9 mouse cellular contexts compared by ENCODE assay signal in genomic region chr8:84813059-84813458, GRCm38 (mm10). TPM values are rescaled to one million over a fixed set of nuclear protein-coding genes. Genes with fewer than 3 reads are reported as not detected.
DNase-seq lines count a peak whose midpoint lies in the region; TF ChIP-seq lines count a peak whose summit lies in the region.
"Had no signal": no experiment of that assay in that cellular context is flagged by ENCODE, and none has a peak within 500 bp of the region (broad histone marks: within the 10 kb centered on the region; RNA-seq: fewer than 3 reads in every experiment).

No protein-coding gene starts in this region.

- no peaks in the 10 kb centered on the region for H3K9me3 ChIP-seq in CH12.LX (replicated peaks; ENCODE audit: low read length)
- H3K9me3 ChIP-seq: stomach, embryonic 15.5 days had no signal

- no peak overlapping the region for H3K9ac ChIP-seq in CH12.LX (ENCODE audit: insufficient read depth, low read depth)
- H3K9ac ChIP-seq: stomach, embryonic 15.5 days had no signal

- no peaks in the 10 kb centered on the region for H3K36me3 ChIP-seq in CH12.LX (replicated peaks in 1 of 2; ENCODE audit: control insufficient read depth in 1 of 2, insufficient read depth in 1 of 2, low read length in 1 of 2)
- H3K36me3 ChIP-seq: stomach, embryonic 15.5 days had no signal

- TF ChIP-seq RAD21 in CH12.LX (IDR thresholded peaks at IDR 0.05; ENCODE audit: low read depth, low read length) = peak; percentile 96

- DNase-seq in CH12.LX (ENCODE audit: extremely low read depth) (peak; percentile 80), ZHBTc4 (ENCODE audit: low read depth, low spot score) (peak; percentile 80)
- peak; percentile 90 to 93 for DNase-seq in cerebellum, postnatal 25 days
- DNase-seq in gastrocnemius, postnatal 10 days = peak; percentile 89
- DNase-seq in kidney, postnatal 4 days = peak; percentile 90 to 92
- DNase-seq in lung, postnatal 25 days (ENCODE audit: low spot score) = peak; percentile 85
- peak; percentile 86 to 92 for DNase-seq in right cerebral cortex, postnatal 10 days (ENCODE audit: low spot score in 2 of 2)
- peak; percentile 84 for DNase-seq in urinary bladder, postnatal 25 days (ENCODE audit: low spot score)

- no peak overlapping the region for H3K27ac ChIP-seq in CH12.LX (ENCODE audit: insufficient read depth, low read depth)
- H3K27ac ChIP-seq: stomach, embryonic 15.5 days had no signal

- peak; percentile 68 to 97 for TF ChIP-seq CTCF in CH12.LX (conservative IDR thresholded peaks at IDR 0.05 in 1 of 2, IDR thresholded peaks at IDR 0.05 in 1 of 2; ENCODE audit: low read depth in 2 of 2, low read length in 2 of 2)

- no peak for TF ChIP-seq EP300 in CH12.LX (IDR thresholded peaks at IDR 0.05; ENCODE audit: low read length)

- peaks cover 2 to 12% of the 10 kb centered on the region in 2 experiments; a peak in 2 of 4 replicates for H3K4me1 ChIP-seq in CH12.LX (ENCODE audit: control insufficient read depth in 1 of 2, insufficient read depth in 2 of 2)

- no peak overlapping the region for H3K4me3 ChIP-seq in CH12.LX (replicated peaks in 1 of 3; ENCODE audit: low read depth in 2 of 3, low read length in 2 of 3, poor library complexity in 1 of 3)
- H3K4me3 ChIP-seq: stomach, embryonic 15.5 days had no signal

- in situ Hi-C loops in CH12.LX (cut with MboI; ENCODE audit: low pct_ligation_motif_present, low pct_unique_long_range_greater_than_20kb, low sequenced_read_pairs) = loop anchor here (5.0 to 10.0 kb wide), 2 partner anchors 98 to 236 kb away; no protein-coding TSS in a partner anchor

- H3K27me3 ChIP-seq in CH12.LX (replicated peaks) = peaks cover 31% of the 10 kb centered on the region

- dilution Hi-C loops in CH12.LX (cut with MboI; ENCODE audit: extremely low pct_ligation_motif_present, extremely low pct_unique_long_range_greater_than_20kb, low sequenced_read_pairs) = no loop called here

- H3K79me2 ChIP-seq in CH12.LX (replicated peaks; ENCODE audit: control insufficient read depth, extremely low read depth, insufficient read depth, poor library complexity, severe bottlenecking) = no peaks in the 10 kb centered on the region

- no peak overlapping the region for H3K4me2 ChIP-seq in CH12.LX (ENCODE audit: insufficient read depth, low read depth, poor library complexity, severe bottlenecking)
- H3K4me2 ChIP-seq: stomach, embryonic 15.5 days had no signal

- no peak for TF ChIP-seq POLR2A in CH12.LX (IDR thresholded peaks at IDR 0.05; ENCODE audit: low read depth, low read length)

TF ChIP-seq in CH12.LX, 34 proteins besides CTCF, POLR2A, EP300 and RAD21:
- no peak for TF ChIP-seq KAT2A (IDR thresholded peaks at IDR 0.05; ENCODE audit: insufficient replicate concordance, low read length)
- TF ChIP-seq MAZ (IDR thresholded peaks at IDR 0.05; ENCODE audit: low read depth, low read length) = 0 out of 2 replicates have a peak, but pooled peaks have one; percentile 40
- peak; percentile 93 for TF ChIP-seq SMC3 (IDR thresholded peaks at IDR 0.05; ENCODE audit: low read depth, low read length)
- peak; percentile 56; the same call in 1 of the 2 replicates for TF ChIP-seq NELFE (IDR thresholded peaks at IDR 0.05; ENCODE audit: low read depth, low read length)
- TF ChIP-seq MEF2A (IDR thresholded peaks at IDR 0.05; ENCODE audit: borderline replicate concordance, low read depth, low read length) = peak; percentile 51; the same call in 1 of the 2 replicates
- TF ChIP-seq IRF4 (IDR thresholded peaks at IDR 0.05; ENCODE audit: low read depth, low read length) = peak; percentile 27; the same call in 1 of the 2 replicates
- TF ChIP-seq MYC (IDR thresholded peaks at IDR 0.05; ENCODE audit: low read depth, low read length) = no peak
- no peak for TF ChIP-seq ZNF384 (IDR thresholded peaks at IDR 0.05; ENCODE audit: low read depth, low read length)
- TF ChIP-seq ZC3H11A (IDR thresholded peaks at IDR 0.05; ENCODE audit: low read depth, low read length) = peak; percentile 75
- no peak for TF ChIP-seq PAX5 (IDR thresholded peaks at IDR 0.05; ENCODE audit: low read length)
- no peak; the same call in 1 of the 2 replicates for TF ChIP-seq BHLHE40 (IDR thresholded peaks at IDR 0.05; ENCODE audit: low read depth, low read length)
- no peak for TF ChIP-seq TBP (conservative IDR thresholded peaks at IDR 0.05; ENCODE audit: low read depth, low read length)
- no peak for TF ChIP-seq JUN (IDR thresholded peaks at IDR 0.05; ENCODE audit: insufficient read depth, low read depth, low read length)
- TF ChIP-seq JUND (conservative IDR thresholded peaks at IDR 0.05; ENCODE audit: low read depth, low read length) = peak; percentile 33; the same call in 1 of the 2 replicates
- TF ChIP-seq MXI1 (IDR thresholded peaks at IDR 0.05; ENCODE audit: low read depth, low read length) = no peak
- TF ChIP-seq POLR2AphosphoS2 (IDR thresholded peaks at IDR 0.05; ENCODE audit: low read depth, low read length) = no peak
- 0 out of 2 replicates have a peak, but pooled peaks have one; percentile 22 for TF ChIP-seq NRF1 (IDR thresholded peaks at IDR 0.05; ENCODE audit: low read depth, low read length)
- TF ChIP-seq SIN3A (IDR thresholded peaks at IDR 0.05; ENCODE audit: low read length) = no peak

RNA-seq across cellular contexts. Expression of gene Dand5, which starts 9.6 kb away (rescaled TPM):
- total RNA-seq in CH12.LX (2012; rRNA removed) (1.7 TPM in 2 replicates), CH12.LX (2014; rRNA removed) (1.4 and 1.8 TPM in 2 replicates)
- polyA plus RNA-seq in CH12.LX (2012; ENCODE audit: insufficient read length, low read depth) = 1.5 and 1.7 TPM in 2 replicates
- total RNA-seq in gastrocnemius, postnatal 10 days (2021) = 1 to 10 TPM; 5.8 to 7.3 TPM

RNA-seq across cellular contexts. Expression of gene Nfix, which starts 12.9 kb away (rescaled TPM):
- total RNA-seq in CH12.LX (2012; rRNA removed) (0.76 and 1.1 TPM in 2 replicates), CH12.LX (2014; rRNA removed) (0.09 and 0.19 TPM in 2 replicates)
- 8.6 and 10.5 TPM in 2 replicates for polyA plus RNA-seq in CH12.LX (2012; ENCODE audit: insufficient read length, low read depth)
- total RNA-seq in gastrocnemius, postnatal 10 days (2021) = 100 to 1,000 TPM; 598 to 734 TPM

RNA-seq across cellular contexts. Expression of gene Gadd45gip1, which starts 18.3 kb away (rescaled TPM):
- total RNA-seq in CH12.LX (2012; rRNA removed) (53.6 and 59.7 TPM in 2 replicates), CH12.LX (2014; rRNA removed) (56.6 and 56.9 TPM in 2 replicates)
- polyA plus RNA-seq in CH12.LX (2012; ENCODE audit: insufficient read length, low read depth) = 56.6 and 57.6 TPM in 2 replicates
- 10 to 100 TPM; 30.3 to 33.4 TPM for total RNA-seq in gastrocnemius, postnatal 10 days (2021)

RNA-seq across cellular contexts. Expression of gene Rad23a, which starts 27.4 kb away (rescaled TPM):
- total RNA-seq in CH12.LX (2012; rRNA removed) (87.0 and 115 TPM in 2 replicates), CH12.LX (2014; rRNA removed) (66.4 and 66.5 TPM in 2 replicates)
- 135 and 143 TPM in 2 replicates for polyA plus RNA-seq in CH12.LX (2012; ENCODE audit: insufficient read length, low read depth)
- total RNA-seq in gastrocnemius, postnatal 10 days (2021) = 100 to 1,000 TPM; 124 to 130 TPM

RNA-seq across cellular contexts. Expression of gene Calr, which starts 33.7 kb away (rescaled TPM):
- total RNA-seq in CH12.LX (2012; rRNA removed) = 395 and 738 TPM in 2 replicates
- 627 and 669 TPM in 2 replicates for total RNA-seq in CH12.LX (2014; rRNA removed)
- polyA plus RNA-seq in CH12.LX (2012; ENCODE audit: insufficient read length, low read depth) = 1,181 and 1,636 TPM in 2 replicates
- total RNA-seq in gastrocnemius, postnatal 10 days (2021) = 100 to 1,000 TPM; 234 to 286 TPM

Comparison
In these comparisons a context has a peak if more than half of its experiments do, and no peak if none do; other contexts are left out.
1. RNA of gene Nfix, which starts 12.9 kb away (total RNA-seq): 598 to 734 TPM in gastrocnemius, postnatal 10 days; 0.09 to 1.1 TPM in CH12.LX; every median in the first group is over 100 times any median in the second.
2. Peak in every context shown above with its lines, with median percentiles within 50 percentile points of each other: DNase-seq.